Mouse (Mus musculus): ENCODE data around the gene Sox1.

Sox1 gene

GRCm38 (mm10) chr8:12395071-12396031 lies at the start of gene Sox1:
Sox1 (plus strand) TSS chr8:12395295.
- DNase-seq (ENCODE audit: low read depth, low spot score), result peak; percentile 83

- DNase-seq (ENCODE audit: low read depth, low spot score), result no peak
These were observed 49.2 kb upstream of the Sox1 start for GRCm38 (mm10) chr8:12345881-12346280.

GRCm38 (mm10) chr8:12346870-12347269 lies 48.2 kb upstream of the Sox1 start:
- DNase-seq (ENCODE audit: low read depth, low spot score), result no peak

GRCm38 (mm10) chr8:12348306-12348705 lies 46.8 kb upstream of the Sox1 start:
- no peak for DNase-seq (ENCODE audit: low read depth, low spot score)

DNA sequence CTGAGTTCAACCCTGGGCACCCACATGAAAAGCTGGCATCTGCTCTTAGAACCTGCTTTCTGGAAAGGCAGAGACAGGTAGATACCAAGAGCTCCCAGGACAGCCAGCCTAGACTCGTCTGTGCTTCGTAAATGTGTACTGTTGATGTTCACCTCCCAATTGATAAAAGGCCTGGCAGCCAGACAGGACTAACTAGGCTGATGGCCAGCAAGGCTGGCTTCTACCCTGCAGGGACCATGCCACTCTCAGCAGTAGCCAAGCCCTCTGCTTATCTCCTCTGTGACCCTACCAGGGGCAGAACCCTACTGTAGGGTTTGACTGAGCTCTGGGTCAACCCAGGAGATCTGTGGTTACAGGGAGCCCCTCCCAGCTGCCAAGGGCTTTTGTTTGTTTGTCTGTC lies 45.5 kb upstream of the Sox1 start:
- no peak for DNase-seq (ENCODE audit: low read depth, low spot score)

DNA sequence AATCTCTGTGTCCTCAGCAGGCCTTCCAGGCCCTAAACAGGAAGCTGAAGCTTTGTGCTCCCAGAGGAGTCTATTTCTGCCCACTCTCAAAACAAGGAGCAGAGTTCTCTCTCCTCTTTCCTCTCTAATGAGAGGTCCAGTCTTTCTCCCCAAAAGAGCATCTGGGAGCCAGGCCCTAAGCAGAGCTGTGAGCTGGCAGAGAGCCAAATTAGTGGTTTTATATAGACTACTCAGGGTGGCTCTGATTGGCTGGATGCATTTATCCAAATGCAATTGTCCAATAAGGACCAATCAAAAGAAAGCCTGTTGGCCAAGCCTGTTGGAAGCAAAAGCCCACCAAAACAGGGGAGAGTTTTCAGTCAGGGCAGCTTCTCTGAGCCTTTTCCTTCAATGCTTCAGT lies 44.0 kb upstream of the Sox1 start:
- DNase-seq (ENCODE audit: low read depth, low spot score), result no peak

DNA sequence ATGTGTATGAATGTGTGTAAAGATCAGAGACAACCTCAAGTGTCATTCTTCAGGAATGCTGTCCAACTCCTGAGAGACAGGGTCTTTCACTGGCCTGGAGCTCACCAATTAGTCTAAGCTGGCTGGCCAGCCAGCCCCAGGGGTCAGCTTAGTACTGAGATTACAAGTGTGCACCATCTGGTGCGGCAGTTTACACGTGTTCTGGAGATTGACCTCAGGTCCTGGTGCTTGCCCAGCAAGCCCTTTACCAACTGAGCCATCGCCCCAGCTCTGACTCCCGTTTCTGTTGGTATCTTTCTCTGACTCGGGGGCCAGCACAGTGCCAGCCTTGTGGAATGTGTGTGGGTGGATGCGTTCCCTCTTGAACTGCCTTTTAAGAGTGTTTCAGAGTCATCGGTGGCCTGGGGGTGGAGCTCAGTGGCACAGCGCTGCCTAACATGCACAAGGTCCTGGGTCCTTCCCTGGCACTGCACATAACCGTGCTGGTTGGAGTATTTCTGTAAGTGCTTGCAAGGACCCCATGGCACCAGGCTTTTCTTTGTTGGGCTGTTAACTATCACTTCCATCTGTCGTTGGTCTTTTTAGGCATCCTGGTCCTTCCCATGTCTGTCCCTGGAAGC lies 40.6 kb upstream of the Sox1 start:
- DNase-seq (ENCODE audit: low read depth, low spot score), result no peak

- no peak for DNase-seq (ENCODE audit: low read depth, low spot score)
These were observed 26.9 kb upstream of the Sox1 start for GRCm38 (mm10) chr8:12368161-12368560.

DNA sequence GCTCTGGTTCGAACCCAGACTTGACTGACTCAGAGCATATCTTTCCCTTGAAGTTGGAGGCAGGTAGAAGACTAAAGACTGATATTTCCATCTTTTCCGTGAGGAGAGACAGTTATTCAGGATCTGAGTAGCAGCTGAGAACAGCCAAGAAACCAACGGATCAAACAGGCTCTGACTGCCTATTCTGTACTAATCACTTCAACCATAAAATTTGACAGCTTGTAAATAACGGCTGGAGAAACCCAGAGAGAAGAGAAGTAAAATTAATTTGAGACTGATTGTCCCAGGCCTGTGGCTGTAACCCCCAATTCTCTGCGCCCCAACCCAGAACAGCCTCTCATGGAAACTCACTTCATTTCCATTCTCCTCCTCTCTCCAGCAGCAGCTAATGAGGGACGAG lies 26.2 kb upstream of the Sox1 start:
- DNase-seq (ENCODE audit: low read depth, low spot score), result no peak

GRCm38 (mm10) chr8:12381111-12381510 lies 14.0 kb upstream of the Sox1 start:
- no peak for DNase-seq (ENCODE audit: low read depth, low spot score)

- no peak for DNase-seq (ENCODE audit: low read depth, low spot score)
These were observed 12.2 kb upstream of the Sox1 start for GRCm38 (mm10) chr8:12382707-12383561.

DNA sequence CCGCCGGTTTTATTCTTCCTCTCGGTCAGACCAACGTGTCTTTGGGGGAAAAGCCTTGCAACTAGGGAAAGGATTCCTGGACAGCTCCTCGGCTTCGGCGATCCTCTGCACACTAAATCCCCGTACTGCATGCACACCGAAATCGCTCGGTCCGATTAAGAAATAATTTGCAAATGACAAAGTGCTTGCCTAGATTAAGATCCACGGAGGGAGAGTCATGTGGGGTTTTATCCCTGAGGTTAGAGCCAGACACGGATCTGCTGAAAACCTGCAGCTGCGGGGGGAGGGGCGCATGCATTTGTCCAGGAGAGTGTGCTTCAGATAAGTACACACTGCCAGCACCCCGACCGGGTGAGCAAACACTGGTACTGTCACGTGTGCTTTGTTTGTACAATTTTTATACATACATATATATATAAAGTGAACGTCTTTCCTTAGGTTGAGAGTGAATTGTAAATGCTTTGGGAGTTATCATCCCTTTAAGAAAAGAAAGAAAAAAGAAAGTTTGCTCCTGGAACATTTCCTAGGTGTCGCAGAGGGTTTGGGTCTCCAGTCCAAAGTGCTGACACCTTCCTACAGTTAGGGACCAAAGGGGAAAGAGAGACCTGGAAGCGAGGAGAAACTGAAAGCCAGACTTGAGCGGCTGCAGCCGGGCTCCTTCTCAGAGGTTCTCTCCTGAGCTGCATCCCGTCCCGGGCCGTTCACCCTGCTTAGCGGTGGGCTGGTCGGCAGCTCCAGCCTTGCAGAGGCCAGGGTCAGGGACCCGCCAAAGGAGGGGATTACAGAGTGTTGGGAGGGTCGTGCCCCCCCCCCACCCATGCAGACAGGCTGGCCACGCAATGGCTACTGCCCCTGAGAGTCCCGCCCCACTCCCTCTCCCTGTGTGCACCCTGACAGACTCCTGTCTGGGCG lies 10.9 kb upstream of the Sox1 start:
- DNase-seq (ENCODE audit: low read depth, low spot score), result no peak

DNA sequence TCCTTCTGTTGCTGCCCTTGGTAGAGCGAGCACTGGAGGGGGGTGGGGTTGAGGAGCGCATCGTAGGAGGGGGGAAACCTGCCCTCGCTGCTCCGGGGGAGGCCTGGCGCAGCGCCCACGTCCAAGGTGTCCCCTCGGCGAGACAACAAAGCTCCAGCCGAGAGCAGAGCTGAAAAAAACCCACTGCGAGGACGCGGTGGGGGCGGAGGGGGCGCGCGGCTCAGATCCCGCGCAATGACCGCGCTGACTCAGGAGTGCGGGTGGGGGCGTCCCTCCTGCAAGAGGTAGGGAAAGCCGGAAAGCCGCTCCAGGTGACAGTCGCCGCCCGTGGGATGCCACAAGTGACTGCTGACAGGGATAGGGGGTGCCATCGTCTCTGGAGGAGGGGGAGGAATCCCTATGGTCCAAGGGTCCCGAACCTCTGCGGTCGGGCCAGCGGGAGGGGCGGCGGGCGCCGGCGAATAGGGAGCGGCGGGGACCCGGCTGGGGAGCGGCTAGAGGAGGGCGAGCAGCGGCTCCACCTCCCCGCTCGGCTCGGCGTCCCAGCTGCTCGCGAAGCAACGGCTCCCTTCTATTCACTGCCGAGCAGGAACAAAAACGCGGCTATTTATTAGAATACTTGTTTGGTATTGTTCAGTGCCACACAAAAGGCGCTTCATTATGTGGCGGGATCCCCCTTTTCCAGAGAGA lies 10.0 kb upstream of the Sox1 start:
- no peak for DNase-seq (ENCODE audit: low read depth, low spot score)

GRCm38 (mm10) chr8:12385686-12386488 lies 9.2 kb upstream of the Sox1 start:
- DNase-seq (ENCODE audit: low read depth, low spot score), result no peak

DNA sequence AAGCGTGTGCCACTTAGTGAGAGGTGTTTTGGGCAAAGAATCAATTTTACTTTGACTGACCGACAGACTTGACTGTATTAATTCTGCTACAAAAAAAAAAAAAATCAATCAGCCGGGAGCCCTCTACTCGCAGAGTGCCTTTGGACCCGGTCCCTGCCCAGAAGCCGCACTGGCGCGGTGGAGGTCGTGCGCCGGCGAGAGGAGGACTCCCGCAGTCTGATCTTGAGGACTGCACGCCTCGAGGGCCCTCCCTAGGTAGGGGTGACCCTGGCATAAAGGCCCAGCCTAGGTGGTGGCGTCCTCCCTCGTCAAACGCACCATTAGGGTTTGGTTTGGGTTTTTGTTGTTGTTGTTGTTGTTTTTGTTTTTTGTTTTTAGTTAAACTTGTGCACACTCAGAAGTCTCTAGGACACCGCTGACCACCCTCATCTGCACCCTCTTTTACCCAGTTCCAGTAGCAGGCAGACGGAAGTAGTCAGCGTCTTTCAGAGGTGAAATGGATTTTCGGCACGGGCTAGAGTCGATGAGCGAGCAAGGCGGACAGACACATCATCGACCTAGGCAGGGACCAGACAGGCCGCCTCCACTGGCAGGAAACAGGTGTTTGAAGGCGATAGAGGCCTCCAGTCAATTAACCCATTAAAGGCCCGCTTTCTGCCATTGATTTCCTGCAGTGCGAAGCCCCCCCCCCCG lies 8.4 kb upstream of the Sox1 start:
- DNase-seq (ENCODE audit: low read depth, low spot score), result no peak

DNA sequence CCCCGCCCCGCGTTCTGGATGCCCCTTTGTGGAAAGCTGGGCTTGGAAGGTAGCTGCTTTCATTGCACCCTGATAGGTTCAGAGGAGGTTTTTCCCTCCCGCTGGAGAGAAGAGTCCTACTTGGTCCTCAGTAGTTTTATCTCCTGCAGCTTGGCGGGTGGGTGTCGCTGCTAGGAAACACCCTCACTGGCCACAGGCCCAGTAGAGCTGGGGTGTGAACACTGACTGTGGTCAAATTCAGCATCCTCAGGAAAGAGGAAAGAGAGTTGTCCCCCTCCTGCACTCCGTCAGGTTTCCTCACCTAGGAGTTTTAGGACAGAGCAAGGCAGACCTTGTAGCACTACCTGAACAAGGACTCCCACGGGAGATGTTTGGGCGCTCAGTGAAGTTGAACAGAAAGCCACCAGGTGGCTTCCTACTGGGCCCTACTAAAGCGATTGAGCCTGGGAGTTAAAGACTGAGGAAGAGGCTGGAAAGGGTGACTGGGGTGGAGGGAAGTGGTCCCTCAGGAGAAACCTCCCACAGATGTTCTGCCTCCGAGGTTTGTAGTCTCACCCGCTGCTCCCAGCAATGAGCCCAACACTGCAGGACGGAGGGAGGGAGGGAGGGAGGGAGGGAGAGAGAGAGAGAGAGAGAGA lies 7.8 kb upstream of the Sox1 start:
- no peak for DNase-seq (ENCODE audit: low read depth, low spot score)

- DNase-seq (ENCODE audit: low read depth, low spot score), result no peak
These were observed 7.2 kb upstream of the Sox1 start for GRCm38 (mm10) chr8:12387901-12388300.

DNA sequence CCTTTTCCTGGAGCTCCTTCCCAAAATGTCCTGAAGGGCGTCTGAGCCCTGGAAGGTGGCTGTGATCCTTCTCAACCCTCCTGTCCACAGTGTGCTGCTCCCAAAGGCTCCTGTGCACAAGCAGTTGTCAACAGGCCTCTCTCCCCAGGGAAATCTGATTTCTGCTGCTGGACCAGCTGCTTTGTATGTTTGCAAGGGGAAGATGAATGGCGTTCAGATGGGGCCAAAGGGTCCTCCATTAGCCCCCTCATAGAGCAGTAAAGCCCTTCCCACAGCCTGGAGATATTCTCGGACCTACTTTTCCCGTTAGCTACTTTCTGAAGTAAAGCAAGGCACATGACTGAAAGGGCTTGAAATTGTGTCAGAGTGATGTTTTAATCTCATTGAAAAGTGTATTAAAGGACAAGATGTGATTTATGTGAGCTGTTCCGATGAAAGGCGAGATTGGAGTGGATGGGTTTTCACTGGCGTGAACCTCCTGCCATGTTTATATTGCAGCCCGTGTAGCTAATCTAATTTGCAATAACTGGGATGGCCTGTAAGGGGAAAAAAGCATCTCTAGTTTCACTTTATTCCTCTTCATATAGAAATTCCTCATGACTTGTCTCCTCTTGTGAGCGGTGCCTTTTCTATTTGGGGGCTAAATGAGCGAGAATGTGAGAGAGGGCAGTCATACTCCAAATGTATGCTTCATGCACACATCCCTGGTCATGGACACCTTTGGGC lies 6.5 kb upstream of the Sox1 start:
- DNase-seq (ENCODE audit: low read depth, low spot score), result no peak
